Mouse (Mus musculus) C2C12 (cell line): Measurements from ENCODE around the gene Nebl. TPM values are rescaled to one million over a fixed set of nuclear protein-coding genes. Genes with fewer than 3 reads are reported as not detected.

Source experiments
- H3K27me3 ChIP-seq: one replicate; pipeline ENCODE4 v1.6.1; 2011; ENCODE audit not compliant: control insufficient read depth, insufficient read depth, insufficient read length
- H3K36me3 ChIP-seq: one replicate; pipeline ENCODE4 v1.6.1; 2011; ENCODE audit not compliant: control insufficient read depth, insufficient read depth
- H3K4me3 ChIP-seq: one replicate; pipeline ENCODE4 v1.5.1; 2011; ENCODE audit warnings: mild to moderate bottlenecking, control low read depth; ENCODE audit not compliant: poor library complexity, insufficient read depth, severe bottlenecking
- H3K79me2 ChIP-seq: one replicate; pipeline ENCODE4 v1.6.1; 2011; ENCODE audit not compliant: control insufficient read depth, insufficient read depth
- H3K79me3 ChIP-seq: one replicate; pipeline ENCODE4 v1.6.1; 2011; ENCODE audit warnings: low read depth, control low read depth
- H3ac ChIP-seq: one replicate; pipeline ENCODE3; 2011; ENCODE audit warnings: low read depth; ENCODE audit not compliant: control insufficient read depth, insufficient read length
- CEBPB ChIP-seq: IDR thresholded peaks from one replicate; pipeline ENCODE4 v1.6.1; 2011; ENCODE audit warnings: low read depth, mild to moderate bottlenecking, control low read depth, moderate library complexity
- CTCF ChIP-seq: IDR thresholded peaks from one replicate; pipeline ENCODE4 v1.5.1; 2011; ENCODE audit not compliant: control insufficient read depth, insufficient read depth, insufficient read length
- FOSL1 ChIP-seq: IDR thresholded peaks from one replicate; pipeline ENCODE4 v1.8.0; 2011; ENCODE audit warnings: mild to moderate bottlenecking, low read length; ENCODE audit not compliant: poor library complexity, insufficient read depth, severe bottlenecking
- MAX ChIP-seq: IDR thresholded peaks from one replicate; pipeline ENCODE4 v1.6.1; 2011; ENCODE audit warnings: mild to moderate bottlenecking, control low read depth
- MYOD1 ChIP-seq: IDR thresholded peaks from one replicate; pipeline ENCODE4 v1.6.1; 2011; ENCODE audit warnings: low read depth; ENCODE audit not compliant: control insufficient read depth, insufficient read length
- MYOG ChIP-seq: IDR thresholded peaks from one replicate; pipeline ENCODE4 v1.6.1; 2011; ENCODE audit not compliant: control insufficient read depth, insufficient read length; ENCODE audit errors: extremely low read depth
- USF1 ChIP-seq: IDR thresholded peaks from one replicate; pipeline ENCODE4 v1.6.1; 2011; ENCODE audit warnings: low read depth, mild to moderate bottlenecking, control low read depth, moderate library complexity
- polyA plus RNA-seq: library from polyadenylated mRNA; unstranded; fragments of >200 nt; fragmentation: generic; extraction: Trizol; gene quantifications from one replicate; pipeline ENCODE4 v1.2.1, GENCODE M21; 2012; ENCODE audit warnings: missing spikeins

Gene Nebl
- polyA plus RNA-seq, 1 experiment = 0.50 TPM

DNA sequence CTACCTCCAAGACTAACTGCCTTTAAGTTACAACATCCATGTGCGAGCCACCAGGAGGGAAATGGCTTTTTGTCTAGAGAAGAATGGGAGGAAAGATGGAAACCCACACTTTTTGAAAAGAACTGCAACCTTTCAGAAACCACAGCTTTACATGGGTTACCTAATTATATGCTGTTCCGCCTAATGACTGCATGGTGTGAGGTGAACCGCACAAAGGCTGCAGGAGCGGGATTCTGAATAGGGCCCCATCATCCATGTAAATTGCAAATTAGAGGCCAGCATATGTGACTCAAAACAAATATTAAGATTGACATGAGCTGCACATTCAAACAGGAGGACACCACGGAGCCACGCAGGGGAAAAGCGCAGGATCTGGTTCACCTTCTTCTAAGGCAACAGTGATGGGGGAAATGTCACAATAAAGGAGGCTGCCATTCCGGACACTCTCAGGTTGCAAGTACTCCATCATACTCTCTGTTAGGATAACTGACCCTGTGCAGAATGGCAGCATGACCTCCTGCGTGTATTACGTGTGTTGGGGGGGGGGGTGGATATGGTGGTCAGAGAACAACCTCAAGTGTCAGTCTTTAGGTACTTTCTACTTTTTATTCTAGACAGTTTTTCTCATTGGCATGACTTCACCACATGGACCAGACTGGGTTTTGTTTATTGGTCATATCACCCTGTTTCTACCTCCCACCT, 294.4 kb downstream of the Nebl start:
- Histone ChIP-seq H3K4me3 (no peak overlapping the region), H3K79me3 (no peaks in the 10 kb centered on the region), H3K36me3 (no peaks in the 10 kb centered on the region), H3K27me3 (no peaks in the 10 kb centered on the region), H3ac (no peak overlapping the region), H3K79me2 (no peaks in the 10 kb centered on the region)
- no peak for TF ChIP-seq USF1
- no peak for TF ChIP-seq MYOD1
- no peak for TF ChIP-seq CTCF
- no peak for TF ChIP-seq CEBPB
- TF ChIP-seq FOSL1 = no peak
- no peak for TF ChIP-seq MAX

DNA sequence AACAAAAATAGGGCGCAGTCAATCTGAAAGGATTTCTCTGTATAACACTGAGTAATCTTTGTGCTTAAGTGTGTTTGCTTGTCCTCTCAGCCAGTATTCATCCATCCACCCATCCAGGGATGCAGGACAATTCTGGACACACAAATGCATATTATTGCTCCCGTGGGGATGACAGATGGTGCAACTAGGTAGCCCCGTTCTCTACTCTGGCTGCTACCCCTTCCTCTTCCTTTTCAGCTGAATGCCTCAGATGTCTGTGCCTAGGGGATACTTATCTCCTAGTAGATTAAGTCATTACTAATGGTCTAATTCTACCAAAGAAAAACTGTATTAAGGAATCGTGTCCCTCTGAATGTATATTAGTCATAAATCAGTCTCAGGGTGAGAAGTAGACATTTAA, 296.0 kb downstream of the Nebl start:
- TF ChIP-seq CEBPB (no peak), USF1 (no peak), CTCF (no peak), MAX (no peak), MYOD1 (no peak), FOSL1 (no peak), MYOG (no peak)
- no peak overlapping the region for H3K4me3 ChIP-seq
- H3K27me3 ChIP-seq = no peaks in the 10 kb centered on the region
- H3K36me3 ChIP-seq = no peaks in the 10 kb centered on the region
- H3K79me2 ChIP-seq = no peaks in the 10 kb centered on the region
- H3ac ChIP-seq = no peak overlapping the region
- H3K79me3 ChIP-seq = no peaks in the 10 kb centered on the region

DNA sequence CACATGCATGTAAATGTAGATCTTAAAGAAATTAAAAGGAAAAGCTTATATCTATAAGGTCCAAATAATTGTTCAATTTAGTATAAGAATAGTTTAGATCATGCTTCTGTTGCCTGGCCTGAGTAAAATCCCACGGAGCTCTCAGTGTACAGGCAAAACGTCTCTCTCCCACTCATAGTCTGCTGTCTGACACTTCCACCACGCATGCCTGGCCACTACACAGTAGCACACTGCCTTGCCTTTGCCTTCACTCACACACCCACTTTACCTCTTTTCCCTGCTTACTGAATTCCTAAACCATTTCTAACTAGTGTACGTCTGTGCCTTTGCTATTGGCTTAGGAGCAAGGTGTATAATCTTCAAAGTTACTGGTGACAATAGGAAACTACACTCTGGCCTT, 302.2 kb downstream of the Nebl start:
- H3K27me3 ChIP-seq = no peaks in the 10 kb centered on the region
- H3ac ChIP-seq = no peak overlapping the region
- TF ChIP-seq MYOD1 (no peak), FOSL1 (no peak), CTCF (no peak), CEBPB (no peak), MAX (no peak), MYOG (no peak), USF1 (no peak)
- no peaks in the 10 kb centered on the region for H3K36me3 ChIP-seq
- H3K79me3 ChIP-seq = no peaks in the 10 kb centered on the region
- no peaks in the 10 kb centered on the region for H3K79me2 ChIP-seq
- H3K4me3 ChIP-seq = no peak overlapping the region

DNA sequence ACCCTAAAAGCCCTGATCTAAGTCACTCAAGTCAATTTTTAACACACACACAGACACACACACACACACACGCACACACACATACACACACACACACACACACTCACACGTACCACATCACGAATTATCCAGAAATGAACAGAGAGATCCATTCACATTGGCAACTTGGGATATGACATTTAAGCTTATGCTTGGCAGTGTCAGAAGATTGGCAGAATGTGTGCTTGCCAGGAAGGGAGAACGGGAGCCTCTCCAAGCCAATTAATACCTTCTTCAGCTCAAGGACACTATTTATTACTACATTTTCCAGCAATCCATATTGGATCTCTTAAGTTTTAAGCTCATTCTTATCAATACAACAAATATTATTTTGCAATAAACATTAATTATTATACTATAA, 303.1 kb downstream of the Nebl start:
- no peaks in the 10 kb centered on the region for H3K27me3 ChIP-seq
- TF ChIP-seq MYOD1 (no peak), CTCF (no peak), CEBPB (no peak), MYOG (no peak), USF1 (no peak), FOSL1 (no peak), MAX (no peak)
- H3K79me3 ChIP-seq = no peaks in the 10 kb centered on the region
- H3K79me2 ChIP-seq = no peaks in the 10 kb centered on the region
- H3ac ChIP-seq = no peak overlapping the region
- H3K4me3 ChIP-seq = no peak overlapping the region
- no peaks in the 10 kb centered on the region for H3K36me3 ChIP-seq

DNA sequence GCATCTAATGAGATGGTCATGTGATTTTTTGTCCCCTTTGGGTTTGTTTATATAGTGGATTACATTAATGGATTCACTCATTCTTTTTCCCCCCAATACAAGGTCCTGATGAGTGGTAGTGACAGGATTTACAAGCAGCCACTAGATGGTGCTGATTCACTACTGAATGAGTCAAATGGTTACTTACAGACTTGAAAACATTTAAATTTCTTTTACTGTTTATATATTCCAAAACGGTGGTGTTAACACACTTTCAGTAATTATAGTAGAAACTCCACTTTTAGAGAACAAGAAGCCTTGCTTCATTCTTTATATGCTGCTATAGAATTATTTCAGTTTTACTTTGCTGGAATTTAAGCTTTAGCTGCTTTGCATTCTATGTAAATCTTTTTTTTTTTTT, 308.3 kb downstream of the Nebl start:
- no peaks in the 10 kb centered on the region for H3K79me2 ChIP-seq
- no peak overlapping the region for H3ac ChIP-seq
- H3K79me3 ChIP-seq = no peaks in the 10 kb centered on the region
- no peaks in the 10 kb centered on the region for H3K36me3 ChIP-seq
- H3K27me3 ChIP-seq = no peaks in the 10 kb centered on the region
- no peak overlapping the region for H3K4me3 ChIP-seq
- no peak for TF ChIP-seq MYOG
- TF ChIP-seq CTCF = no peak
- no peak for TF ChIP-seq MAX
- no peak for TF ChIP-seq MYOD1
- no peak for TF ChIP-seq USF1
- no peak for TF ChIP-seq FOSL1
- TF ChIP-seq CEBPB = no peak

DNA sequence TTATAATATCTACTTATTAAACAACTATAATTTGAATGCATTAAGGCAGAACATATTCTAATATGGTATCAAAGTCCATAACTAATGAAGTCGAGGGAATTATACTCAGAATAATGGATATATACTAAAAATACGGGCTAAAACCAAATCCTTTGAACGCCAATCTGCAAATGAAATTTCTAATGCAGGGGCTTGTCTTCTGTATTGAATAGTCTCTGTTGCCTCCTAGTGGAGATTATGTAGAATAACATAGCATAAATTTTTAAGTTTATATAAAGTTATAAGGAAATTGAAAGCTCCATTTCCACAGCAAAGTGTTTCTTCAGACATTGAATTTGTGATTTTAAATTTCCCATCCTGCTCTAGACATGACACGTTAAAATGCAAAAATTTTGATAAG, 315.9 kb downstream of the Nebl start:
- Histone ChIP-seq H3K79me2 (no peaks in the 10 kb centered on the region), H3K27me3 (no peaks in the 10 kb centered on the region), H3K36me3 (no peaks in the 10 kb centered on the region), H3ac (no peak overlapping the region), H3K4me3 (no peak overlapping the region), H3K79me3 (no peaks in the 10 kb centered on the region)
- TF ChIP-seq MYOG (no peak), CEBPB (no peak), MAX (no peak), MYOD1 (no peak), FOSL1 (no peak), CTCF (no peak), USF1 (no peak)
